Mouse (Mus musculus): ENCODE measurements around the gene Slc22a6.

DNA sequence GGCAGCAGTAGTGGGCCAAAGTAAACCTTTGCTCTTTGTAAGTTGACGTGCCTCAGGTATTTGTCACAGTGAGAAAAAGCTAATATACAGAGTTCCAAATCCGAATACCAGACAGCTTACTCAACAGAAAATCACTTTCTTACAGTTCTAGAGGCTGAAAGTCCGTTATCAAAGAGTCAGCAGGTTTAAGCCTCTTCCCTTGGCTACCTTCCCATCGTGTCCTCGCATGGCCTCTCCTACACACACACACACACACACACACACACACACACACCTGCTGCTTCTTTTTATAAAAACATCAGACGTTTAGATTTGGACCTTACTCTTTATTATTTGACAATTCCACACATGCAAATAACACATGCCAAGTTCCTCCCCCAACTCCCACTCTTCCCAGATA lies 13.0 kb downstream of the Slc22a6 start:
- TF ChIP-seq EP300 (IDR thresholded peaks at IDR 0.05; ENCODE audit: low read depth in 1 of 2, low read length in 2 of 2) (peak in 1 of 2 experiments; percentile 24; a peak in 1 of 4 replicates), POLR2A (IDR thresholded peaks at IDR 0.05; ENCODE audit: control insufficient read depth in 1 of 2, insufficient read depth in 1 of 2, low read depth in 1 of 2, low read length in 2 of 2, poor library complexity in 1 of 2) (no peak), TCF12 (IDR thresholded peaks at IDR 0.05; ENCODE audit: low read depth, low read length) (no peak), CTCF (IDR thresholded peaks at IDR 0.05 in 2 of 3, conservative IDR thresholded peaks at IDR 0.05 in 1 of 3; ENCODE audit: control insufficient read depth in 1 of 3, insufficient read depth in 1 of 3, low read depth in 2 of 3, low read length in 3 of 3, poor library complexity in 1 of 3, severe bottlenecking in 1 of 3) (no peak), USF1 (IDR thresholded peaks at IDR 0.05; ENCODE audit: low read depth, low read length) (no peak)
